Mouse (Mus musculus): ENCODE results near the gene Arhgef26.

- TF ChIP-seq GATA1 (IDR thresholded peaks at IDR 0.05; ENCODE audit: low read length): no peak
- TF ChIP-seq TAL1 (IDR thresholded peaks at IDR 0.05; ENCODE audit: low read length): no peak
Measured at GRCm38 (mm10) chr3:62499327-62499726, 161.2 kb downstream of the Arhgef26 start.

Measured in erythroblast, embryonic 14.5 days (primary cell).